Mouse (Mus musculus) Muller cell, postnatal 12 days (primary cell): ENCODE data around the gene Atf7ip2.

Experiments used
- DNase-seq: peaks from one replicate; pipeline ENCODE4 v3.0.0-alpha.2; 2015; ENCODE audit errors: inconsistent ontology term

Gene Atf7ip2

DNA sequence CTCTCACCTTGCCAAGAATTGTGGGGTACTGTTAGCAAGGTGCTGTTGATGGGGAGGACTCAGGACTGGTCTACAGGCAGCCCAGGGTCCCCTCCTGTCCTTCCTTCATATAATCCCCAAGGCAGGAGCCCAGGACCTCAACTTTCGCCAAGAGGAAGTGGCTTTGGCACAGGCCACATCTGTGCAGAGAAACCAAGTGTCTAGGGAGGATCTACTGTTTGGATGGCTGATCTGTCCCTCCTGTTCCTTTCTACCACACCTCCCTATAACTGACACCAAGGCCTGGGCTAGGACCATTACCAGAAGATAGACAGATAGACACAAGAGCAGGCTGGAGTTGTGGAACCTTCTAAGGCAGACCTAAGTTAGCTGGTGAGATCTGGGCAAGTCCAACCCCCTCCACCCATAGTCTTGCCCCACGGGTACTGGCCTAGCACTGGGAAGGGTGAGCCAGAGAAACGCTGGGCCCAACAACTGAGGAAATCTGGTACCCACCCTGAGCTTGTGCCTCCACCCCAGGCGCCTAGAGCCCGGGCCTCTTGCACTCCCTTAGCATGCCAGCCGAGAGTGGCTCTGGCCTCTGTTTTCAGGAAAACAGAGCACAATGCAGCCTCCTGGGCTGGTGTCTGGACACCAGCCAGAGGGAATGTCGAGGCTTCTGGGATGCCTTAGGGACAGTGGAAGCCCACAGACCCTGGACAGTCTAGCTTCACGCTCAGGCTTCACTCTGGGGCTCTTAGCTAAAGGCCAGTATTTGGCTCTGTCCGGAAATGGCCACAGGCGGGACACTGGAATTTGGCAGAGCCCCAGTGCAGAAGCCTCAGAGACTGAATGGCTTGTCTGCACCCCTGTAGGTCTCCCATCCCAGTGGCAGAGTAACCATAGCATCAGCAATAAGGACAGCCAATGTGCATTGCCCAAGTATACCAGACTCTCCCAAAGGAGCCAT, 105.5 kb downstream of the Atf7ip2 start:
- peak; percentile 25 for DNase-seq

DNA sequence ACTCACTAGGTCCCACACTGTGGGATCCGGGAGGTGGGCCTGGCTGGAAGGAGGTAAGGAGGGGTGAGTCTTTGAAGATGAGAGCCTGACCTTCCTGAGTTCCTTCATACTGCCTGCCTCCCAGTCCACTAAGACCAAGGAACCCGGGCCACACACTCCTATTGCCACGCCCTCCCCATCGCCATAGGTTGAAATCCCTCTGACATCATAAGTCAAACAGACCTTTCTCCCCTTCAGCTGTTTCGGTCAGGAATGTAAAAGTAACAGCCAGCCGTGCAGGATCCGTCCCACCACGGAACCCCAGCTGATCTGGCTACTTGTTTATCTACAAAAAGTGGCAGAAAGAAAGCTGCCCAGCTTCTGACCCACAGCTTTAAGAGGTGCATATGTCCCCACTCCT, 107.1 kb downstream of the Atf7ip2 start:
- no peak for DNase-seq

DNA sequence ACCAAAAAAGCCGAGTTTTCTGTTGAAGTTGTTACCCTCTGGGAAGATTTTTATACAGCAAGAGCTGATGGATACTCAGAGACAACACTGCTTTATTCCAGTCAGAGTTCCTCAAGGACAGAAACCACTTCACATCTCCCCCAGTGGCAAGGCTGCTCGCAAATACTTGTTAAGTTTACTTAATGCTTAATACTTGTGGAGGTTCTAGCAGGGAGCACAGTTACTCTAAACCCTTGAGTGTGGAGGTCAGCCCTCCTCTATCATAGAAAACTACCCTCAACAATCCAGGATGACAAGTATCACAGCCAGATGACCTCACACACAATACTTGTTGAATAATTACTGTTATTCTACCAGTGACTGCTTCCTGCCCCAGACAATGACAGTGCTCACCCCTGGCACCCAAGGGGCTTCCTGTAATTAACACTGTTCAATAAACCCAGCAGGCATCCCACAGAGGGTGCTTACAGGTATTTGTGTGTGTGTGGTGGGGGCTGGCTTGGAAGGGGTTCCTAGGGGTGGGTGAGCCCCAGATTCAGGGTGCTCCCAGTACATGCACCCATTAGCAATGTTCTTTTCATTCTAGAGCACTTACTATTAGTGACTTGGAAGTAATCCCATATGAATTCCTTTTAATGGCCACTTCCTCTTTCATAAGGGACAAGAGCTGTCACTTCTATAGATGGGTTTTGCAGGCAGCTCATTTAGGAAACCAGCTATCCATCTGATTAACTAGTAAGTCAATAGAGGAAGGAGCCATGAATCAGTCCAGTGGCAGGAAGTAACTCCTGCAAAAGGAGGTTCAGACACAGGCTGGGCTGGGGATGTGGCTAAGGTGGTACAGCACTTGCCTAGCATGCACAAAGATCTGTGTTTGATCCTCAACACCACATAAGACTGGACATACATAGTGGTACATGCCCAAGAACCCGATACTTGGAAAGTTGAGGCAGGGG, 108.0 kb downstream of the Atf7ip2 start:
- DNase-seq = no peak
